Comparison of ENCODE assay signal across 8 mouse cellular contexts in the genomic region with DNA sequence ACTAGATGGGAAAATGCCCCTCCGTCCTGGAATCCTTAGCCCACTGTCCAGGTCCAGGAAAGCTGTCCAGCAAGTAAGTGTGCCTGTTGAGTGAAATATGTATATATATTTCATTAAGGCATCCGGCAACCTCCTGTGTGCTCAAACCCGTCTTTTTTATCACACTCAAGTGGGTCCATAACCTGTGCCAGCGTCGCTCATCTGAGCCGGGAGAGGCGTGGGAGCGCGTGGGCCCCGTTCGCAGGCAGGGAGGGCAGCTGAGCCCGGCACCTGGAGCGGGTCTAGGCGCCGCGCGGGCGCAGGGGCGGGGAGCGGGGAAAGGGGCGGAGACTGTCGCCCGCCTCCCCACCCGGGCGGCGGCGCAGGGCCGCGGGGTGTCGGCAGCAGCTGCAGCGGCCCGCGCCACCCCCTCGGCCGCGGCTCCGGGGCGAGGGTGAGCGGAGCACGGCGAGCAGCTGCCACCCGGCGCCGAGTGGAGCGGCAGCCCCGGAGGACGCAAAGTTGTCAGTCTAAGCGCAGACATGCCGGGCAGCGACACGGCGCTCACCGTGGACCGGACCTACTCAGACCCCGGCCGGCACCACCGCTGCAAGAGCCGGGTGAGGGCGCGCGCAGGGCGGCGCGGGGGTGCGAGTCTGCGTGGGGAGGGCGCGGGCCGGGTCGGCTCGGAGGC.
A peak's percentile ranks its signal among the peaks of the same experiment; 100 is the strongest.
DNase-seq lines count a peak whose midpoint lies in the region; ATAC-seq and TF ChIP-seq lines count a peak whose summit lies in the region.

No protein-coding gene starts in this region.

- in situ Hi-C loops in ES-E14 (cut with MboI; ENCODE audit: low sequenced_read_pairs in 2 of 2, unreplicated experiment in 2 of 2) = no loop called here

- no peaks in the 10 kb centered on the region for H3K9me3 ChIP-seq in ES-E14 (ENCODE audit: control insufficient read depth, insufficient read depth, low read depth, low read length)
- no peaks in the 10 kb centered on the region for H3K9me3 ChIP-seq in lung, embryonic 15.5 days

- ATAC-seq in frontal cortex, adult (ENCODE audit: low TSS enrichment) = peak; percentile 77
- ATAC-seq in hematopoietic stem cell, adult 5-6 weeks (replicated peaks in 1 of 2; ENCODE audit: insufficient read depth in 1 of 2, low FRiP score in 2 of 2, low TSS enrichment in 1 of 2, low read depth in 1 of 2, poor library complexity in 2 of 2, severe bottlenecking in 2 of 2) = peak; percentile 50 to 66; a peak in 3 of 4 replicates
- peak; percentile 88 for ATAC-seq in lung, embryonic 15.5 days (ENCODE audit: borderline replicate concordance, extremely low read depth, low FRiP score, low TSS enrichment)

- H3K27me3 ChIP-seq in lung, embryonic 15.5 days = peaks cover 17% of the 10 kb centered on the region; the same call in 1 of the 2 replicates

- no peaks in the 10 kb centered on the region for H3K36me3 ChIP-seq in ES-E14 (ENCODE audit: control insufficient read depth, insufficient read depth, low read length, poor library complexity, severe bottlenecking)
- no peaks in the 10 kb centered on the region for H3K36me3 ChIP-seq in lung, embryonic 15.5 days

- H3K9ac ChIP-seq in ES-E14 (ENCODE audit: insufficient read depth, low read depth, low read length, poor library complexity, severe bottlenecking) = peak overlapping the region; percentile 69
- peak overlapping the region; percentile 67 for H3K9ac ChIP-seq in lung, embryonic 15.5 days

- H3K27ac ChIP-seq in ES-E14 (ENCODE audit: insufficient read depth, low read depth, low read length, poor library complexity, severe bottlenecking) = no peak overlapping the region
- peak overlapping the region; percentile 65 for H3K27ac ChIP-seq in lung, embryonic 15.5 days

- WGBS in lung, embryonic 15.5 days = under 1% methylated on average over 71 of the region's 71 CpGs

- no peaks in the 10 kb centered on the region for H3K4me1 ChIP-seq in ES-E14 (ENCODE audit: control insufficient read depth in 2 of 2, insufficient read depth in 2 of 2, low read length in 2 of 2, poor library complexity in 1 of 2)
- H3K4me1 ChIP-seq in lung, embryonic 15.5 days = peaks cover 6% of the 10 kb centered on the region

- peak overlapping the region; percentile 96 for H3K4me2 ChIP-seq in lung, embryonic 15.5 days

- peak overlapping the region; percentile 68 to 86 for H3K4me3 ChIP-seq in ES-E14 (ENCODE audit: insufficient read depth in 1 of 2, low read depth in 1 of 2, low read length in 2 of 2, poor library complexity in 1 of 2, severe bottlenecking in 1 of 2)
- peak overlapping the region; percentile 77 for H3K4me3 ChIP-seq in lung, embryonic 15.5 days

- no peak for DNase-seq in ES-E14 (ENCODE audit: low read depth, low spot score)
- DNase-seq in cerebellum, adult 11 months = peak; percentile 14
- peak; percentile 44 to 63 for DNase-seq in layer of hippocampus, adult 8-10 months (ENCODE audit: low spot score in 2 of 2)
- peak; percentile 80 for DNase-seq in ovary, postnatal 36 days (ENCODE audit: low spot score)
- DNase-seq in thymus, postnatal 14 days = peak; percentile 93

TF ChIP-seq in ES-E14, 5 proteins besides CTCF, POLR2A, EP300 and RAD21:
- no peak for TF ChIP-seq ZC3H11A (IDR thresholded peaks at IDR 0.05; ENCODE audit: borderline replicate concordance, low read depth, low read length)
- TF ChIP-seq HCFC1 (IDR thresholded peaks at IDR 0.05; ENCODE audit: borderline replicate concordance, insufficient read depth, low read length) = no peak
- no peak for TF ChIP-seq CHD2 (IDR thresholded peaks at IDR 0.05; ENCODE audit: low read depth, low read length)
- no peak for TF ChIP-seq ZNF384 (IDR thresholded peaks at IDR 0.05; ENCODE audit: low read depth, low read length)
- TF ChIP-seq MAFK (IDR thresholded peaks at IDR 0.05; ENCODE audit: insufficient read depth, low read depth, low read length) = no peak
